Mouse (Mus musculus): ENCODE measurements at regions not wholly inside any gene's neighbourhood (a gene's known extent, or its start where the extent isn't known, plus 50 kb on each side); places are given as distances from the start of the nearest gene placed in this dataset.

GRCm38 (mm10) chr1:60828152-60828551, 58.6 kb upstream of the Ctla4 start:
- TF ChIP-seq POLR2A (IDR thresholded peaks at IDR 0.05; ENCODE audit: borderline replicate concordance, extremely low read depth, low read depth, low read length) (no peak), CTCF (IDR thresholded peaks at IDR 0.05; ENCODE audit: insufficient read depth, low read length) (no peak)
